Mouse (Mus musculus) mouse trophoblast stem cell (cell line): ENCODE data around the gene Anpep.

ENCODE experiments used
- in situ Hi-C, 2 experiments: fragments of 300-500 bp; cut with MseI, MboI; formaldehyde crosslinking; loops; 2 replicates in 1 of 2; 3 replicates in 1 of 2; pipeline ENCODE4 v1.15.1; 2025

The Anpep gene

GRCm38 (mm10) chr7:79866294-79867000 is 5.6 kb upstream of the Anpep start:
- in situ Hi-C loops: no loop called here

- in situ Hi-C loops: no loop called here
These were observed 935 bp upstream of the Anpep start for GRCm38 (mm10) chr7:79861794-79862193.

GRCm38 (mm10) chr7:79858956-79859630 is 1.8 kb downstream of the Anpep start:
- in situ Hi-C loops: no loop called here

GRCm38 (mm10) chr7:79858202-79858934 is 2.5 kb downstream of the Anpep start:
- in situ Hi-C loops: no loop called here

GRCm38 (mm10) chr7:79856305-79856704 is 4.6 kb downstream of the Anpep start:
- in situ Hi-C loops: no loop called here

GRCm38 (mm10) chr7:79847456-79848451 is 13.1 kb downstream of the Anpep start:
- in situ Hi-C loops: no loop called here

- in situ Hi-C loops: no loop called here
These were observed 14.5 kb downstream of the Anpep start for GRCm38 (mm10) chr7:79846342-79846741.

- in situ Hi-C loops: no loop called here
These were observed 16.6 kb downstream of the Anpep start for GRCm38 (mm10) chr7:79844090-79844802.

GRCm38 (mm10) chr7:79842163-79842562 is 18.7 kb downstream of the Anpep start:
- in situ Hi-C loops: no loop called here

- in situ Hi-C loops: no loop called here
These were observed 23.6 kb downstream of the Anpep start for GRCm38 (mm10) chr7:79837247-79837646.

- in situ Hi-C loops: no loop called here
These were observed 25.7 kb downstream of the Anpep start for GRCm38 (mm10) chr7:79835196-79835595.

- in situ Hi-C loops: no loop called here
These were observed 27.9 kb downstream of the Anpep start for GRCm38 (mm10) chr7:79832980-79833379.

GRCm38 (mm10) chr7:79831585-79831984 is 29.3 kb downstream of the Anpep start:
- in situ Hi-C loops: no loop called here

- in situ Hi-C loops: no loop called here
These were observed 29.7 kb downstream of the Anpep start for GRCm38 (mm10) chr7:79831145-79831544.

GRCm38 (mm10) chr7:79828341-79828740 is 32.5 kb downstream of the Anpep start:
- in situ Hi-C loops: no loop called here

- in situ Hi-C loops: no loop called here
These were observed 38.7 kb downstream of the Anpep start for GRCm38 (mm10) chr7:79822092-79822695.

GRCm38 (mm10) chr7:79819996-79820395 is 40.9 kb downstream of the Anpep start:
- in situ Hi-C loops: no loop called here

GRCm38 (mm10) chr7:79819515-79819914 is 41.3 kb downstream of the Anpep start:
- in situ Hi-C loops: no loop called here

GRCm38 (mm10) chr7:79818321-79818720 is 42.5 kb downstream of the Anpep start:
- in situ Hi-C loops: no loop called here

GRCm38 (mm10) chr7:79813409-79813808 is 47.5 kb downstream of the Anpep start:
- in situ Hi-C loops: no loop called here
